Mouse (Mus musculus) inflammation-experienced regulatory T-cells, adult 16 weeks (primary cell): Measurements from ENCODE around the gene Klhl13. TPM values are rescaled to one million over a fixed set of nuclear protein-coding genes. Genes with fewer than 3 reads are reported as not detected.

Source experiments
- polyA plus RNA-seq: library from polyadenylated mRNA; unstranded; fragments of 100-300 nt; shearing (Covaris generic); gene quantifications from one replicate; pipeline ENCODE4 v1.2.1, GENCODE M21; 2017

Gene Klhl13
- polyA plus RNA-seq: not detected

DNA sequence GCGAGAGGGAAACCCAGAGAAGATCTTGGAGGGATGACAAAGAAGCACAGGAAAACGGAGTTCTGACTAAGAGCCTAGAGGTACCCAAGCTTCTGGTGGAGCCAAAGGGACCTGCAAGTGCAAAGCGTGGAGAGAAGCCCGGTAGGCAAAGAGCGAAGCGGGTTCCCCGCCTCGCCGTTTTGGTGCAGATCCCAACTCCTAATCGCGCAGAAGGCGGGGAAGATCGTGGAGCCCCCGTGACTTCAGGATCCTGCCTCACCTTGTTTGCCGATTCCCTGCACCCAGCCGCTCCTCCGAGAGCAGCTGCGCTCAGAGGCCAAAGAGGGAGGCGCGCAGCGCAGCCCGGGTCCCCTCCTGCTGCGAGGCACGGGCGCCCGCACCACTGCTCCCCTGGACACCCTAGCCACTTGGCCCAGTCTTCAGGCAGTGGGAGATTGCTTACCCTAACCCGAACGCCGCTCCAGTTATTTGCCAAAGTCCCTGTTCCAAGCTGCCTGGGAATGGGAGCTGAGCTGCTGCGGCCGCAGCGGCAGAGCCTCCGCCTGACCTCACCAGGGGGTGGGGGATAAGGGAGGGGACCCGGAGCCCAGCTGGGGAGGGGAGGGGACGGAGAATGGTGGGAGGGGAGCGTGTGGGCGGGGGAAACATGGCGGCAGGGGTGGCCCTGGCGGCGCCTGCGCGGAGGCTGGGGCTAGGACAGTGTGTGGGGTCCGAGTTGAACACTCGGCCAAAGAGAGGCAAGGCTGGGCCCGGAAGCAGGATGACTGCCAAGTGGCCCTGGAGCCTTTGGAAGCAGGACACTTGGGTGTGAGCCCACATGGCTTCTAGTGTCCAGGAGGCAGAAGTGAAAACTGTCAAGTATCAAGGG is at the start of gene Klhl13:
Gene Klhl13 (minus strand): TSS at position 569 of the 868 bp plus-strand sequence.

